Mouse (Mus musculus): Measurements from ENCODE around the gene Camp.
A peak's percentile ranks its signal among the peaks of the same experiment; 100 is the strongest.

The Camp gene

DNA sequence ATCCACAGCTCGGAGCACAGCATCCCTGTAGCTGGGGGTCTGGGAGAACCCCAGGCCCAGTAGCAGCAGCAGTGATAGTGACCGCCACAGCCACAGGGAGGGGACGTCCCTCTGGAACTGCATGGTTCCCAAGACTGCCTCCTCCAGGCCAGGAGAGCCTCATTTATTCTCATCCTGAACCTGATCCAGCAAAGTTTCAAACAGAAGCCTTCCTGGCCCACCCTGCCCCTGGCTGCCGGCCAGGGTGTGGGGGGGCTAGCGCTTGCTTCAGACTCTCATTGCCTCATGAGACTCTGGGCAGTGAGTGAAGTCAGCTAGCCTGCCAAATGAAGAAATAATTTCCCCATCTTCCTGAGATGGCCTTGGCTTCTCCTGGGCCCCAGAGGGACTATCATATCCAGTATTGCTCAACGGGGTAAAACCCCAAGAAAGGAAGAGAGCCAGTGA, at the start of gene Camp:
TSS of gene Camp (minus strand) at position 306 of the 447 bp plus-strand sequence.
- peak; percentile 12 to 42 for DNase-seq

GRCm38 (mm10) chr9:109898027-109898426, 48.6 kb upstream of the Camp start:
- DNase-seq = peak in 1 of 2 experiments; percentile 16

GRCm38 (mm10) chr9:109896253-109897150, 47.1 kb upstream of the Camp start:
- DNase-seq = peak; percentile 38 to 52

GRCm38 (mm10) chr9:109895593-109895992, 46.2 kb upstream of the Camp start:
- DNase-seq = peak; percentile 68 to 90

- peak; percentile 85 to 87 for DNase-seq
These were observed 45.1 kb upstream of the Camp start for GRCm38 (mm10) chr9:109894413-109895090.

DNA sequence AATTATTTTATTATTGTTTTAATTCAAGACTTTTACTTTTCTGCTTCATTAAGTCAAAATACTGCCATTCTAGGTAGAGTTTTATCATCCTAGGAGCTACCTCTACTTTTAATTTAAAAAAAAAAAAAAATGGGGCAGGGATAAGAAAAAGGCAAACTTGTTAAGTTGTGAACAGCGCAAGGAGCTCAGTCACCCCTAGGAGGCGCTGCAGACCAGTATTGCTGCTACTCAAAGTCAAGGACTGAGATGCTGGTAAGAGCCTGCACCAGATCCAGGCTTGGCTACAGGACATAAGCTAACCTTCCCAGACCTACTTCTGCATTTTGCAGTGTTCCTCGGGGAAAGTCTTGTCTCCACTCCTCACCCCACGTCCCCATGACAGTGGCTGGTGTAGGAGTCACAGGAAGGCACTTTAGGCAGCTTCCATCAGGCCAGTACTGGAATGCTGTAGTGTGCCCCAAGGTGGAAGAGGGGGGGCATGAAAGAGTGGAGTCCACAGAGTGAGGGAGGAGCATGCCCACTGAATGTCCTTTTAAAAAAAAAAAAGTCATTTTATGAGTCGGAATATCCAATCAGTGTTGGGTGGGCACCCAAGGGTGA, 43.3 kb upstream of the Camp start:
- DNase-seq = peak; percentile 81 to 93

- DNase-seq = no peak
These were observed 42.1 kb upstream of the Camp start for GRCm38 (mm10) chr9:109891501-109891900.

DNA sequence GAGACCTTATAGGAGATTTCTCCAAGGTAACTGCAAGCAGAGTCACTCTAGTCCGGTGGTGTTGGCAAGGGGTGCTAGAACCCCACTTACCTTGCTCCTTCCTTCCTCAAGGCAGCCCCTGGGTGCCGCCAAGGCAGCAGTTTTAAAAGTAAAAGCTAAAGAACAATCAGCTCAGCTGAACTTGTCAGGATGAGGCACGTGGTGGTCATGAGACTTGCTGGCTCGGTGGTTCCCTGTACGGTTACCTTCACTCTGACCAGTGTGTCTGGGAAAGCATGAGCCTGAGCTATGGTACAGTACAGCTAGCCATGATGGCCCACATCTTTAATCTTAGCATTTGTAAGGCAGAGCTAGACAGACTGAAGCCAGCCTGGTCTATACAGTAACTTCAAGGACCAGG, 37.9 kb upstream of the Camp start:
- peak; percentile 56 to 74 for DNase-seq

DNA sequence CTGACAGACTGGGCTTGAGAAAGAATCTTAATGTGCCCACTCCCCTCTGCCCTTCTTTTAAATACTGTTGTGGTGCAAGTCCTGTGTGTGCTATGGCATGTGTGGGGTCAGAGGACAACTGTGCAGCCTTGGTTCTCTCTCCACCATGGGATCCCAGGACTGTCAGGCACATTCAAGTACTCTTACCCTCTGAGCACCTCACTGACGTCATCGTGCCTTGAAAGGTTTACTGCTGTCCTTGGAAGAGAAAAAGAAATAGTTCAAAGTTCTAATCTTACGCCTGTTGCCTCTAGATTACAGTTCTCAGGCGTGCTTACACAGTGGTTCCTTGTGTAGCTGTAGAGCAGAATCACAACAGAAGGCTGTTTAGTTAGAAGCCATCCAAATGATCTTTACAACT, 36.8 kb upstream of the Camp start:
- DNase-seq = peak in 1 of 2 experiments; percentile 35

DNA sequence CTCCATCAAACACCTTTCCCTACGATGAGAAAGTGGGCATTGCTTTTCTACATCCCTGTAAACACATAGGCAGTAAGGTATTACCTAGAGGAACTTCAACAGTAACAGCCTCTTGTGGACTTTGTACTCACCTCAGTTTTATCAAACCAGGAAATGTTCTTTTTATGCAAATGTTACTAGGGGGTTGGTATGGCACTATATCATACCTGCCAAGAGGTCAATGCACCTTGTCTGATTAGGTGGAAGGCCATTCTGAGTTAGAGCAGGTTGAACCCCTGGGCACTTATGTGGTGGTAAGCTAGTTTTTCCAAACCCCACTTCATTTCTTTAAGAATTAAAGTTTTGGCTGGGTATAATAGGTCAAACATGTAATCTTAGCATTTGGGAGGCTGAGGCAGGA, 29.9 kb upstream of the Camp start:
- no peak for DNase-seq

- DNase-seq = no peak
These were observed 28.2 kb upstream of the Camp start for GRCm38 (mm10) chr9:109877666-109878065.

DNA sequence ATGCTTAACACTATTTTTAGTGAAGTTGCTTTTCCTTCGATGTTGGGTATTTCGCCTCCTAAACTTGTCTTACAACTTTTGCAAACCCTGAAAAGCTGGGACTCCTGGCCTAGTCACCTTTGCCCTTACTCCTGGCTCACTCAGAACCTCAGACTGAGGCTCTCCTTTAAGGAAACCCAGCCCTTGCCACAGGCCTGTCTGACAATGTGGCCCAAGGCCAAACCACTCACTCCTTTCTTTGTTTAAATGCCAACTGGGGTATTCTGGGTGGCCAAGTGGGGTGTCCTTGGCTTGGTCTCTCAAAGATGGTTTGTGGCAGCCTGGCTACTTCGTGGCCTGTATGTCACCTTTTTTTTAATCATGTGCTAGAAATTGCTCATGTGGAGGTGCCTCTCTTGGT, 27.3 kb upstream of the Camp start:
- DNase-seq = peak; percentile 47 to 49

- peak; percentile 67 to 87 for DNase-seq
These were observed 26.5 kb upstream of the Camp start for GRCm38 (mm10) chr9:109875695-109876601.

DNA sequence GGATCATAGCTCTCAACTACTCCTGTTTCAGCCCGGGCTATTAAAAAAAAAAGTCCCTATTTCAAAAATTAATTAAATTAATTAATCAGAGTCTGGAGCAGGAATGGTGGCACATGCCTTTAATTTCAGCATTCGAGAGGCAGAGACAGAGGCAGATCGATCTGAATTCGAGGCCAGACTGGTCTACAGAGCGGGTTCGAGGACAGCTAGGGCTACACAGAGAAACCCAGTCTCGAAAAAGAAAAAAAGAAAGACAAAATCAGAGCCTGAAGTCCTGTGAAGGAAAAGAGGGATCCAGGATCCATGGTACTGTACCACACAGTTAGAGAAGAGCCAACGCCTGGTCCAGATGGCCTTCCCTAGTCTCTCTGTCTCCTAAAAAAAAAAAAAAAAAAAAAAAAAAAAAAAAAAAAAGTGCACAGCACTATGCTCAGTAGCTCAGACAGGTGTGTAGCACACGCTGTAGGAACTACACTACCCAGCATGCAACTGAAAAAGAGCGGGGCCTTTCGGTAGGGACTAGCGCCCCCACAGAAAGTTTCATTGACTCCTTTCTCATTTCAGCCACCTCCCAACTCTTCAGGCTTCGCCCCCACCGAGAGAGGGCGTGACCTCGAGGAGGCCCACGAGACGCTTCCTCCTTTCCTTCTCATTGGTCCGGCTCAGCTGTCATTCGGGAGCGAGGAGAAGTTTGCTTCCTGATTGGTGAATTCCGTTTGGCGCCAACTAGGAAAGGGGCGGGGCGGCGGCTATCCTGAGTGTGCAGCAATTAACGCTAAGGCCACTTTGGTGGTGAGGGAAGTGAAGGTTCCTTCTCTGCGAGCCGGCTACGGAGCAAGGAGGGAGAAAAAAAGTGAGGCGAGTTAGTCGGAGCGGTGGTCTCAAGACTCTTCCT, 25.6 kb upstream of the Camp start, which contains the start of gene Cdc25a:
TSS of gene Cdc25a (plus strand) at position 783 of the 895 bp plus-strand sequence.
- DNase-seq = peak; percentile 99

- peak; percentile 57 to 66 for DNase-seq
These were observed 21.7 kb upstream of the Camp start for GRCm38 (mm10) chr9:109870983-109871572.

DNA sequence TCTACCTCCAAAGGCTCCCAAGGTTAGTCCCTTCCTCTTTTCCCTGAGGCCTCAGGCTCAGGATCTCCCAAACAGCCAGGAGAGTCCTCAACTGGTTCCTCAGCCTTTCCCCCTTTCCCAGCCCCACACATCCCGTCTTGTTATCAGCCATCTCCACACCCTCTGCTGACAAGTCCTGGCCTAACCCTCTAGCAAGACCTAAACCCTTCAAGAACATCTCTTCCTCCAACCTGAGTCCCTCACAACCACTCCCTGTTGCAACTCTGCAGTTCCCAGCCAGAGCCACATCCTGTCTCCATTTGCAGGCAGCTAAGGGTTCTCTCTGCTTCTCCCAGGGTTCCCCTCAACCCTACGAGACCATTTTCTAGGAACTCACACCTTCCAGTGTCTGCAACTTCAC, 16.8 kb upstream of the Camp start:
- DNase-seq = no peak

GRCm38 (mm10) chr9:109863085-109863484, 13.7 kb upstream of the Camp start:
- DNase-seq = no peak

- peak; percentile 56 to 92 for DNase-seq
These were observed 13.1 kb upstream of the Camp start for GRCm38 (mm10) chr9:109862397-109863044.

GRCm38 (mm10) chr9:109855947-109856346, 6.5 kb upstream of the Camp start:
- no peak for DNase-seq

GRCm38 (mm10) chr9:109854341-109854740, 4.9 kb upstream of the Camp start:
- DNase-seq = no peak
